Mouse (Mus musculus) lung, embryonic 16.5 days (tissue): ENCODE measurements at regions not wholly inside any gene's neighbourhood (a gene's known extent, or its start where the extent isn't known, plus 50 kb on each side); places are given as distances from the start of the nearest gene placed in this dataset.

Source experiments
- ATAC-seq: fragments of 200-750 bp; cut with Nextera tagmentation; 2 replicates; pipeline ENCODE4 v1.8.0; 2017; ENCODE audit warnings: low read depth, mild to moderate bottlenecking, moderate library complexity
- H3K27ac ChIP-seq: fragments of 300-500 bp; sonication (generic); 2 replicates; pipeline ENCODE4 v1.5.1; 2014; ENCODE audit warnings: mild to moderate bottlenecking, control low read depth, low read length
- H3K27me3 ChIP-seq: fragments of 300-500 bp; sonication (generic); 2 replicates; pipeline ENCODE4 v1.6.1; 2014; ENCODE audit warnings: low read depth, low read length, mixed read lengths; ENCODE audit not compliant: control insufficient read depth, insufficient read depth
- H3K36me3 ChIP-seq: fragments of 300-500 bp; sonication (generic); 2 replicates; pipeline ENCODE4 v1.6.1; 2014; ENCODE audit warnings: low read length; ENCODE audit not compliant: control insufficient read depth, insufficient read depth
- H3K4me1 ChIP-seq: fragments of 300-500 bp; sonication (generic); replicated peaks from 2 replicates; pipeline ENCODE4 v1.6.1; 2014; ENCODE audit warnings: low read length, mixed read lengths; ENCODE audit not compliant: control insufficient read depth, insufficient read depth
- H3K4me2 ChIP-seq: fragments of 300-500 bp; sonication (generic); 2 replicates; pipeline ENCODE4 v1.6.1; 2014; ENCODE audit warnings: low read depth, low read length, control low read depth
- H3K4me3 ChIP-seq: fragments of 300-500 bp; sonication (generic); 2 replicates; pipeline ENCODE4 v1.5.1; 2014; ENCODE audit warnings: mild to moderate bottlenecking, low read length, control low read depth
- H3K9ac ChIP-seq: fragments of 300-500 bp; sonication (generic); 2 replicates; pipeline ENCODE4 v1.6.1; 2014; ENCODE audit warnings: low read length, control low read depth
- H3K9me3 ChIP-seq: fragments of 300-500 bp; sonication (generic); 2 replicates; pipeline ENCODE4 v1.6.1; 2016; ENCODE audit warnings: low read length; ENCODE audit not compliant: control insufficient read depth
- WGBS: fragments of 180-500 bp; shearing (Covaris S2); extraction: QIAGEN DNeasy Blood & Tissue Kit; methylation state at CpG from one replicate; pipeline ENCODE4 v1.1.7; 2014; 5-methylcytosine and 5-hydroxymethylcytosine counted together

- H3K27me3 ChIP-seq: no peaks in the 10 kb centered on the region
- no peak overlapping the region for H3K9ac ChIP-seq
- H3K4me1 ChIP-seq: no peaks in the 10 kb centered on the region
- H3K9me3 ChIP-seq: no peaks in the 10 kb centered on the region
- H3K27ac ChIP-seq: no peak overlapping the region
- no peak for ATAC-seq
- no peak overlapping the region for H3K4me3 ChIP-seq
- H3K4me2 ChIP-seq: no peak overlapping the region
- H3K36me3 ChIP-seq: no peaks in the 10 kb centered on the region
These were observed 171.9 kb downstream of the Cog6 start for GRCm38 (mm10) chr3:52845166-52845565.

GRCm38 (mm10) chr3:52843998-52844397 lies 173.0 kb downstream of the Cog6 start:
- WGBS: 36% methylated on average over 7 of the region's 7 CpGs
- Histone ChIP-seq H3K4me1 (no peaks in the 10 kb centered on the region), H3K9me3 (no peaks in the 10 kb centered on the region), H3K4me3 (no peak overlapping the region), H3K27me3 (no peaks in the 10 kb centered on the region), H3K4me2 (no peak overlapping the region), H3K27ac (no peak overlapping the region), H3K36me3 (no peaks in the 10 kb centered on the region), H3K9ac (no peak overlapping the region)
- ATAC-seq: no peak

- 55% methylated on average over 10 of the region's 10 CpGs for WGBS
- no peaks in the 10 kb centered on the region for H3K9me3 ChIP-seq
- no peak for ATAC-seq
- H3K27ac ChIP-seq: no peak overlapping the region
- H3K9ac ChIP-seq: no peak overlapping the region
- H3K27me3 ChIP-seq: no peaks in the 10 kb centered on the region
- no peak overlapping the region for H3K4me2 ChIP-seq
- H3K36me3 ChIP-seq: no peaks in the 10 kb centered on the region
- no peaks in the 10 kb centered on the region for H3K4me1 ChIP-seq
- no peak overlapping the region for H3K4me3 ChIP-seq
These were observed 174.1 kb downstream of the Cog6 start for GRCm38 (mm10) chr3:52842866-52843425.

- no peak overlapping the region for H3K27ac ChIP-seq
- WGBS: 46% methylated on average over 12 of the region's 12 CpGs
These were observed 176.7 kb downstream of the Cog6 start for GRCm38 (mm10) chr3:52840160-52840953.

GRCm38 (mm10) chr3:52838020-52838419 lies 179.0 kb downstream of the Cog6 start:
- H3K4me1 ChIP-seq: no peaks in the 10 kb centered on the region; the same call in 1 of the 2 replicates
- WGBS: 71% methylated on average over 14 of the region's 14 CpGs
- H3K9ac ChIP-seq: no peak overlapping the region
- no peak overlapping the region for H3K4me2 ChIP-seq
- no peak for ATAC-seq
- H3K27me3 ChIP-seq: no peaks in the 10 kb centered on the region
- no peaks in the 10 kb centered on the region for H3K9me3 ChIP-seq
- no peak overlapping the region for H3K27ac ChIP-seq
- no peaks in the 10 kb centered on the region for H3K36me3 ChIP-seq
- H3K4me3 ChIP-seq: no peak overlapping the region

More at GRCm38 (mm10) chr3:52840160-52840953, 176.7 kb downstream of the Cog6 start:
- no peaks in the 10 kb centered on the region for H3K27me3 ChIP-seq
- no peaks in the 10 kb centered on the region; the same call in 1 of the 2 replicates for H3K4me1 ChIP-seq
- H3K4me3 ChIP-seq: no peak overlapping the region
- H3K9ac ChIP-seq: no peak overlapping the region
- H3K9me3 ChIP-seq: no peaks in the 10 kb centered on the region
- H3K4me2 ChIP-seq: no peak overlapping the region
- ATAC-seq: no peak
- no peaks in the 10 kb centered on the region for H3K36me3 ChIP-seq

GRCm38 (mm10) chr3:52837527-52837926 lies 179.5 kb downstream of the Cog6 start:
- H3K27me3 ChIP-seq: no peaks in the 10 kb centered on the region
- H3K4me2 ChIP-seq: no peak overlapping the region
- 49% methylated on average over 4 of the region's 4 CpGs for WGBS
- no peak overlapping the region for H3K27ac ChIP-seq
- no peaks in the 10 kb centered on the region for H3K9me3 ChIP-seq
- no peaks in the 10 kb centered on the region; the same call in 1 of the 2 replicates for H3K4me1 ChIP-seq
- H3K36me3 ChIP-seq: no peaks in the 10 kb centered on the region
- no peak overlapping the region for H3K9ac ChIP-seq
- H3K4me3 ChIP-seq: no peak overlapping the region
- no peak for ATAC-seq

- Histone ChIP-seq H3K27ac (no peak overlapping the region), H3K36me3 (no peaks in the 10 kb centered on the region), H3K27me3 (no peaks in the 10 kb centered on the region), H3K4me3 (no peak overlapping the region), H3K4me1 (no peaks in the 10 kb centered on the region; the same call in 1 of the 2 replicates), H3K9me3 (no peaks in the 10 kb centered on the region), H3K9ac (no peak overlapping the region), H3K4me2 (no peak overlapping the region)
- ATAC-seq: no peak
- 24% methylated on average over 8 of the region's 8 CpGs for WGBS
These were observed 180.3 kb downstream of the Cog6 start for GRCm38 (mm10) chr3:52836780-52837179.

GRCm38 (mm10) chr3:52832421-52832820 lies 184.6 kb downstream of the Cog6 start:
- no peak overlapping the region for H3K4me3 ChIP-seq
- H3K27ac ChIP-seq: no peak overlapping the region
- H3K4me2 ChIP-seq: no peak overlapping the region
- no peaks in the 10 kb centered on the region for H3K27me3 ChIP-seq
- H3K9me3 ChIP-seq: no peaks in the 10 kb centered on the region
- no peaks in the 10 kb centered on the region for H3K36me3 ChIP-seq
- H3K4me1 ChIP-seq: no peaks in the 10 kb centered on the region; the same call in 1 of the 2 replicates
- no peak overlapping the region for H3K9ac ChIP-seq
- WGBS: 50% methylated on average over 5 of the region's 5 CpGs
- no peak for ATAC-seq

- no peak overlapping the region for H3K27ac ChIP-seq
- WGBS: 69% methylated on average over 1 of the region's 1 CpGs
- no peak for ATAC-seq
- H3K4me3 ChIP-seq: no peak overlapping the region
- no peak overlapping the region for H3K9ac ChIP-seq
- H3K4me2 ChIP-seq: no peak overlapping the region
- H3K4me1 ChIP-seq: no peaks in the 10 kb centered on the region; the same call in 1 of the 2 replicates
- no peaks in the 10 kb centered on the region for H3K27me3 ChIP-seq
- no peaks in the 10 kb centered on the region for H3K9me3 ChIP-seq
- no peaks in the 10 kb centered on the region for H3K36me3 ChIP-seq
These were observed 185.1 kb downstream of the Cog6 start for GRCm38 (mm10) chr3:52831986-52832385.
